Mouse (Mus musculus) activated CD4-positive, CD25-positive, alpha-beta regulatory T cell, adult 4 months (primary cell): ENCODE measurements around the gene Gatd1. TPM values are rescaled to one million over a fixed set of nuclear protein-coding genes. Genes with fewer than 3 reads are reported as not detected.
A peak's percentile ranks its signal among the peaks of the same experiment; 100 is the strongest.
"Not testable (repeated sequence)": the region's sequence is repeated elsewhere in the genome, so short reads cannot be mapped to it uniquely, and the experiment has no call there.

Experiments
- ATAC-seq: one replicate; pipeline ENCODE4 v1.8.0; 2017
- polyA plus RNA-seq, 2 experiments: library from polyadenylated mRNA; unstranded; fragments of 100-300 nt; shearing (Covaris generic); gene quantifications; one replicate each; pipeline ENCODE4 v1.2.1; 2017

Gene Gatd1
- polyA plus RNA-seq: 10 to 100 TPM; 82.1 to 97.0 TPM

GRCm38 (mm10) chr7:141413809-141414584 lies at the start of gene Gatd1:
Gene Gatd1 (minus strand): TSS chr7:141414136.
- peak; percentile 83 for ATAC-seq

GRCm38 (mm10) chr7:141462333-141462821 lies 48.4 kb upstream of the Gatd1 start:
- no peak for ATAC-seq

GRCm38 (mm10) chr7:141461521-141462332 lies 47.8 kb upstream of the Gatd1 start:
- ATAC-seq: no peak

GRCm38 (mm10) chr7:141460391-141461113 lies 46.6 kb upstream of the Gatd1 start, which contains the start of gene Cracr2b:
Gene Cracr2b (plus strand): TSS chr7:141461094.
- no peak for ATAC-seq

GRCm38 (mm10) chr7:141460001-141460390 lies 46.1 kb upstream of the Gatd1 start:
- no peak for ATAC-seq

- no peak for ATAC-seq
Observed at GRCm38 (mm10) chr7:141459301-141459711, 45.4 kb upstream of the Gatd1 start.

GRCm38 (mm10) chr7:141458661-141459060 lies 44.7 kb upstream of the Gatd1 start:
- no peak for ATAC-seq

GRCm38 (mm10) chr7:141457986-141458660 lies 44.2 kb upstream of the Gatd1 start:
- ATAC-seq: no peak

GRCm38 (mm10) chr7:141457236-141457635 lies 43.3 kb upstream of the Gatd1 start:
- ATAC-seq: no peak

- no peak for ATAC-seq
Observed at GRCm38 (mm10) chr7:141456739-141457138, 42.8 kb upstream of the Gatd1 start.

- peak; percentile 37 for ATAC-seq
Observed at GRCm38 (mm10) chr7:141455610-141456314, 41.8 kb upstream of the Gatd1 start.

- ATAC-seq: peak; percentile 81
Observed at GRCm38 (mm10) chr7:141454967-141455551, 41.1 kb upstream of the Gatd1 start, which contains the start of gene Pnpla2. Gene Pnpla2 (plus strand): TSS chr7:141455198.

GRCm38 (mm10) chr7:141453636-141454035 lies 39.7 kb upstream of the Gatd1 start:
- ATAC-seq: no peak

- no peak for ATAC-seq
Observed at GRCm38 (mm10) chr7:141451928-141452327, 38.0 kb upstream of the Gatd1 start.

GRCm38 (mm10) chr7:141447110-141447991 lies 33.4 kb upstream of the Gatd1 start, which contains the start of gene Rplp2:
Gene Rplp2 (plus strand): TSS chr7:141447370.
- ATAC-seq: peak; percentile 87

- ATAC-seq: not testable (repeated sequence)
Observed at GRCm38 (mm10) chr7:141446374-141446773, 32.4 kb upstream of the Gatd1 start.

GRCm38 (mm10) chr7:141443828-141444237 lies 29.9 kb upstream of the Gatd1 start, which contains the start of gene Pidd1:
Gene Pidd1 (minus strand): TSS chr7:141444025.
- peak; percentile 44 for ATAC-seq

GRCm38 (mm10) chr7:141443081-141443821 lies 29.3 kb upstream of the Gatd1 start:
- ATAC-seq: no peak

- no peak for ATAC-seq
Observed at GRCm38 (mm10) chr7:141442199-141442598, 28.3 kb upstream of the Gatd1 start.
